Mouse (Mus musculus): ENCODE measurements at regions not wholly inside any gene's neighbourhood (a gene's known extent, or its start where the extent isn't known, plus 50 kb on each side); places are given as distances from the start of the nearest gene placed in this dataset.
A peak's percentile ranks its signal among the peaks of the same experiment; 100 is the strongest.

- intact Hi-C loops (cut with DNase I): no loop called here
- no peak for DNase-seq
Observed at GRCm38 (mm10) chr14:95241946-95242345, 639.1 kb upstream of the 4921530L21Rik start.

- intact Hi-C loops (cut with DNase I): no loop called here
Observed at GRCm38 (mm10) chr14:95248859-95249258, 632.2 kb upstream of the 4921530L21Rik start.

GRCm38 (mm10) chr14:95256110-95256509 lies 624.9 kb upstream of the 4921530L21Rik start:
- intact Hi-C loops (cut with DNase I): no loop called here

More at GRCm38 (mm10) chr14:95248859-95249258, 632.2 kb upstream of the 4921530L21Rik start:
- no peak for DNase-seq

GRCm38 (mm10) chr14:95281431-95281830 lies 599.6 kb upstream of the 4921530L21Rik start:
- intact Hi-C loops (cut with DNase I): no loop called here

More at GRCm38 (mm10) chr14:95256110-95256509, 624.9 kb upstream of the 4921530L21Rik start:
- no peak for DNase-seq

GRCm38 (mm10) chr14:95282016-95282415 lies 599.0 kb upstream of the 4921530L21Rik start:
- intact Hi-C loops (cut with DNase I): no loop called here
- no peak for DNase-seq

More at GRCm38 (mm10) chr14:95281431-95281830, 599.6 kb upstream of the 4921530L21Rik start:
- no peak for DNase-seq

GRCm38 (mm10) chr14:95314134-95314924 lies 566.7 kb upstream of the 4921530L21Rik start:
- DNase-seq: no peak
- intact Hi-C loops (cut with DNase I): no loop called here

GRCm38 (mm10) chr14:95356968-95357367 lies 524.1 kb upstream of the 4921530L21Rik start:
- intact Hi-C loops (cut with DNase I): no loop called here
- DNase-seq: peak; percentile 94
